Mouse (Mus musculus): ENCODE data around the gene Pmepa1. TPM values are rescaled to one million over a fixed set of nuclear protein-coding genes. Genes with fewer than 3 reads are reported as not detected.

Gene Pmepa1
- polyA plus RNA-seq, 1 experiment: 141 TPM

DNA sequence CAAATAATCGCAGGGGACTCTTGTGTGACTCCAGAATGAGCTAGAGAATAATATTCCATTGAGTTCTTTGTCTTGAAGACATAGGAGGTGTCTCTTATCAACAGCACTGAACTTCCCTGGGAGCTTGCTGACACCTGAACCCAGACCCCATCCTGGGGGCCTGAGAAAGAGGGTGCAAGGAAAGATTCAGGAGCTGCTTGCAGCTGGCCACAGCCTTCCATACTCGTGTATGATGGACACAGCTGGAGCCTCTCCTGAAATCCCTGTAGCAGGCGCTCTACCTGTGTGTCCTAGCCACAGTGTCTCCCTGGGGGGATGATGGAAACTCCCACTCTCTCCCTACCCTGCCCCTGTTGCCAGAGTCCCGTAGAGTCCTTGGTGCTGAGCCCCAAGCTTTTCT, 64.1 kb downstream of the Pmepa1 start:
- Histone ChIP-seq H3K4me1 (ENCODE audit: control insufficient read depth, insufficient read depth, insufficient read length, low read length) (no peaks in the 10 kb centered on the region), H3K27ac (replicated peaks; ENCODE audit: low read depth, low read length) (no peak overlapping the region)

DNA sequence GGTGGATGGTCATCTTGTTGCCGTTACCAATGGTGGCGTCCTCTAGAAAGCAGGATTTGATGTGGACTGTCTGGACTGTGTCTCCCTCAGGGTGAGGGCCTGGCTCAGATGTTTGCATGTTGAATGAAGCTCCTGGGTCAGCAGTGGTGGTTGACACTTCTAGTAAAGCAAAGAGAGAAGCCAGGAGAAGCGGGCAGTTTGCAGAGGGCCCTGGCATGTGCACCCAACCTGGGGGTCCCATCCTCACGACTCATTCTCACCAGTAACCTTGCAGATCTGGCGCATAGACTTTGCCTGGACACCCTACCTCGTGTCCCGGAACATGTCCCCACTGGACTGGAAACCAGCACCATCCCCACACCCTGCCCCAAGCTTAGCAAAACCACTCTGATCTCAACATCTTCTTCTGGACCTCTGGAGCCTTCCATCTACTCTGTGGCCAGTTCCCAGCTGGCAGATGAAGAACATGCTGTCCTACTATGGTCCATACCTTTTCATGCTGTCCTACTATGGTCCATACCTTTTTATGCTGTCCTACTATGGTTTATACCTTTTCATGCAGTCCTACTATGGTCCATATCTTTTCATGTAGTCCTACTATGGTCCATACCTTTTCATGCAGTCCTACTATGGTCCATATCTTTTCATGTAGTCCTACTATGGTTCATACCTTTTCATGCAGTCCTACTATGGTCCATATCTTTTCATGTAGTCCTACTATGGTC, 67.1 kb downstream of the Pmepa1 start:
- Histone ChIP-seq H3K27ac (replicated peaks; ENCODE audit: low read depth, low read length) (no peak overlapping the region), H3K4me3 (ENCODE audit: insufficient read depth, low read depth, low read length) (no peak overlapping the region), H3K4me1 (ENCODE audit: control insufficient read depth, insufficient read depth, insufficient read length, low read length) (no peaks in the 10 kb centered on the region)

More for the DNA sequence above, 64.1 kb downstream of the Pmepa1 start:
- no peak overlapping the region for H3K4me3 ChIP-seq (ENCODE audit: insufficient read depth, low read depth, low read length)

DNA sequence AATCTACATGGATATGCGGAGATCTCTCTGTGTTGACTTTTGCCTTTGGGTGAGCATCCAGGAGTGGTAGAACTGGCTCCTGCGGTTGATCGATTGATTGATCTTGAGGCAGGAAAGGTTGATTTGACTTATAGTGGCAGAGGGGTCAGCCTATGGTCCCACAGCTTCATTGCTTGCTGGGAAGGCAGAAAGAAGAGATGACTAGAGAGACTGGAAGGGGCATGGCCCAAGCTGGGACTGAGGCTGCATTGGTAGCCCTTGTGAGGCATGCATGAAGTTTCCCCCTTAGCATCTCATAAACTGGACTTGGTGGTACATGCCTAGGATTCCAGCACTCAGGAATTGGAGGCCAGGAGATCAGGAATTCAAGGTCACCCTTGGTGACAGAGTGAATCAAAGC, 69.3 kb downstream of the Pmepa1 start:
- no peaks in the 10 kb centered on the region for H3K4me1 ChIP-seq (ENCODE audit: control insufficient read depth, insufficient read depth, insufficient read length, low read length)
- no peak overlapping the region for H3K4me3 ChIP-seq (ENCODE audit: insufficient read depth, low read depth, low read length)
- no peak overlapping the region for H3K27ac ChIP-seq (replicated peaks; ENCODE audit: low read depth, low read length)

GRCm38 (mm10) chr2:173205563-173206099, 70.7 kb downstream of the Pmepa1 start:
- Histone ChIP-seq H3K4me3 (ENCODE audit: insufficient read depth, low read depth, low read length) (no peak overlapping the region), H3K4me1 (ENCODE audit: control insufficient read depth, insufficient read depth, insufficient read length, low read length) (no peaks in the 10 kb centered on the region), H3K27ac (replicated peaks; ENCODE audit: low read depth, low read length) (no peak overlapping the region)

- Histone ChIP-seq H3K4me1 (ENCODE audit: control insufficient read depth, insufficient read depth, insufficient read length, low read length) (no peaks in the 10 kb centered on the region), H3K4me3 (ENCODE audit: insufficient read depth, low read depth, low read length) (no peak overlapping the region), H3K27ac (replicated peaks; ENCODE audit: low read depth, low read length) (no peak overlapping the region)
Measured at GRCm38 (mm10) chr2:173204671-173205070, 71.7 kb downstream of the Pmepa1 start.

DNA sequence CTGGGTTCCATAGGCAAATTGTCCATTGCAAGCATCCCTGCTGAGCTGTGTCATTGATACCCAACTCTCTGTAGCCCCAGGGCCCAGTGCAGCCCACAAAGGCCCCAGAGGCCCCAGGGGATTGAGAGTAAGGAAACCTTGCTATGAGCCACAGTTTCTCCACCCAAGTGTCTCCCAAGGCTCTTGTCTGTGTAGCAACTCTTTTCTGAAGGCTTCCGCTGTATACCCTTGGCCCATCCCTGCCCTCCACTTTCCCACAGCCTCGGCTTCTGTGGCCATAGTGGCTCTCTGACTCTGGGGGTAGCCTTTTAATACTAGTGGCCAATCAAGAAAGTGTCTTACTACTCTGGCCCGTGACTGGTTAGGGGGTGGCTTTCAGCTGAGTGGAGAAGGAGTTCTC, 72.6 kb downstream of the Pmepa1 start:
- no peaks in the 10 kb centered on the region for H3K4me1 ChIP-seq (ENCODE audit: control insufficient read depth, insufficient read depth, insufficient read length, low read length)
- H3K4me3 ChIP-seq (ENCODE audit: insufficient read depth, low read depth, low read length): no peak overlapping the region
- no peak overlapping the region for H3K27ac ChIP-seq (replicated peaks; ENCODE audit: low read depth, low read length)

- no peak overlapping the region for H3K4me3 ChIP-seq (ENCODE audit: insufficient read depth, low read depth, low read length)
- H3K27ac ChIP-seq (replicated peaks; ENCODE audit: low read depth, low read length): no peak overlapping the region
- H3K4me1 ChIP-seq (ENCODE audit: control insufficient read depth, insufficient read depth, insufficient read length, low read length): no peaks in the 10 kb centered on the region
Measured at GRCm38 (mm10) chr2:173202924-173203689, 73.2 kb downstream of the Pmepa1 start.

GRCm38 (mm10) chr2:173194796-173195195, 81.5 kb downstream of the Pmepa1 start:
- no peak overlapping the region for H3K4me3 ChIP-seq (ENCODE audit: insufficient read depth, low read depth, low read length)
- H3K4me1 ChIP-seq (ENCODE audit: control insufficient read depth, insufficient read depth, insufficient read length, low read length): no peaks in the 10 kb centered on the region
- no peak overlapping the region for H3K27ac ChIP-seq (replicated peaks; ENCODE audit: low read depth, low read length)

DNA sequence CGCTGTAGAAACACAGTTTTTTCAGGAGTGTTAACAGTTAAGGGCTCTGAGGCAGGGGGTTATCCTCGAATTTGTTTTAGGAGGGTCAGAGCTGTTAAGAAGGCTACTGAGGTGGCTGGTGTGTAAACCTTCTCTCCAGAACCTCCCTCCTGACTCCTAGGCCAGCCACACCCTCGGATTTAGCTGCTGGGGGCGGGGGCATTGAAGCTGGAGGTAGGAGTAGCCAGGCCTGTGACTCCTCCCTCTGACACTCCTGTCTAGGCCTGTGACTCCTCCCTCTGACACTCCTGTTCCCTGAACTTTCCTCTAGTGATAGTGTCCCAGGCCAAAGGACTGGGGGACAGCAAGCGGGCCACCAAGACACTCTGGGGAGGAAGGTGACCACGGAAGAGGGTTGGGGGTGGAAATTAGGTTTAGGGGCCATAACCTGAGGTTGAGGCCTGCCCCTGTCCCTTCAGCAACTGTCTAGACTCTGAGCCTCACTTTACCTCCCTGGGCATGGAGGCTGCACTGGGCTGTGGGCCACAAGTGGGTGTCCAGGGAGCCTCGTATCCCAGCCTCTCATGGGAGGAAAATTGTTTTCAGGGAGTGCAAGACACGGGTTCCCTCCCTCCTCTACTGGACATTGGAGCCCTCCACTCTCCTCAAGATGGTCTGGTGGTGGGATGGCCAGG, 89.0 kb downstream of the Pmepa1 start:
- H3K4me3 ChIP-seq (ENCODE audit: insufficient read depth, low read depth, low read length): no peak overlapping the region
- H3K4me1 ChIP-seq (ENCODE audit: control insufficient read depth, insufficient read depth, insufficient read length, low read length): no peaks in the 10 kb centered on the region
- H3K27ac ChIP-seq (replicated peaks; ENCODE audit: low read depth, low read length): peak overlapping the region; percentile 73; the same call in 1 of the 2 replicates

- no peak overlapping the region for H3K4me3 ChIP-seq (ENCODE audit: insufficient read depth, low read depth, low read length)
- peak overlapping the region; percentile 27; the same call in 1 of the 2 replicates for H3K27ac ChIP-seq (replicated peaks; ENCODE audit: low read depth, low read length)
- H3K4me1 ChIP-seq (ENCODE audit: control insufficient read depth, insufficient read depth, insufficient read length, low read length): no peaks in the 10 kb centered on the region
Measured at GRCm38 (mm10) chr2:173186047-173186943, 90.0 kb downstream of the Pmepa1 start.

DNA sequence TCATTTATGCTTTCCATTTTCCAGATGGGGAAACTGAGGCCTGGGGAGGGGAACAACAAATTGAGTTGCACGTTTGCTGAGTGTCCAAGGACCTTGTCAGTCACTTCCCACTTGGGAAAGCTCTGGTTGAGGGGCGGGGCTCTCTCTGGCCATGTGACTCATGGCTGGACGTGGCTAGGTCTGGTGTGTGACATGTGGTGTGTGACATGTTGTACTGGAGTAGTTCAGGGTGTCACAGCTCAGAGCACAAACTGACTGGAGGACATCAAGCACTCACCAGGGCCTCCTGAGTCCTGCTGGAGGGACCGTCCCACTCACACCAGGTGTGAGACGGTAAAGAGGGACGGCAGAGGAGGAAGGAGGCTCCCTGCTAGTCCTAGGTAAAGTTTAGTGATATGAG, 91.1 kb downstream of the Pmepa1 start:
- Histone ChIP-seq H3K4me3 (ENCODE audit: insufficient read depth, low read depth, low read length) (no peak overlapping the region), H3K4me1 (ENCODE audit: control insufficient read depth, insufficient read depth, insufficient read length, low read length) (no peaks in the 10 kb centered on the region)

GRCm38 (mm10) chr2:173184475-173185080, 91.8 kb downstream of the Pmepa1 start:
- Histone ChIP-seq H3K4me1 (ENCODE audit: control insufficient read depth, insufficient read depth, insufficient read length, low read length) (no peaks in the 10 kb centered on the region), H3K27ac (replicated peaks; ENCODE audit: low read depth, low read length) (no peak overlapping the region), H3K4me3 (ENCODE audit: insufficient read depth, low read depth, low read length) (no peak overlapping the region)

More for the DNA sequence above, 91.1 kb downstream of the Pmepa1 start:
- no peak overlapping the region for H3K27ac ChIP-seq (replicated peaks; ENCODE audit: low read depth, low read length)

DNA sequence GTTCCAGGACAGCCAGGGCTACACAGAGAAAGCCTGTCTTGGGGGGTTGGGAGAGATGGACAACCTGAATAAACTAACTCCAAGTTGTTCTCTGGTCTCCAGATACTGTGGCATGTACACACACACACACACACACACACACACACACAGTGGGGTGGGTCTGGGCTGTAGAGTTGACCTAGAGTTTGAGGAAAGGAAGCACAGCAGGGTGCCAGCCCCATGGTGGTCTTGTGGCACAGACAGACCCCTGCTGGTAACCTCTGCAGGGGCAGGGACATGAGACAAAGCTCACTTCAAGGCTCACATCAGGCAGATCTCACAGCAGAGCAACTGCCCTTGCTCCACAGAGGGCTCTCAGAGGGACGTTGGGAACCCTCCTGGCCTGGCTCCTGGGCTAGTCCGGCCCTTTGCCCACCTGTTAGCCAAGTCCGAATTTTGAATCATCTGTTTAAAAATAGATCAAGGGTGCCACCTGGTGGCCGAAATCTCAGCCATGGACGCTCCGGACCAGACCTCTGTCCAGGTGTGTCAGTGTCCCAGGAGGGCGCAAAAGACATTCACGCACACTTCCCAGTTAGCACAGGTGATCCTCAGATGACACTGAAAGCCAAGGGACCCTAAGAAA, 92.4 kb downstream of the Pmepa1 start:
- no peaks in the 10 kb centered on the region for H3K4me1 ChIP-seq (ENCODE audit: control insufficient read depth, insufficient read depth, insufficient read length, low read length)
- no peak overlapping the region for H3K4me3 ChIP-seq (ENCODE audit: insufficient read depth, low read depth, low read length)
- H3K27ac ChIP-seq (replicated peaks; ENCODE audit: low read depth, low read length): no peak overlapping the region

DNA sequence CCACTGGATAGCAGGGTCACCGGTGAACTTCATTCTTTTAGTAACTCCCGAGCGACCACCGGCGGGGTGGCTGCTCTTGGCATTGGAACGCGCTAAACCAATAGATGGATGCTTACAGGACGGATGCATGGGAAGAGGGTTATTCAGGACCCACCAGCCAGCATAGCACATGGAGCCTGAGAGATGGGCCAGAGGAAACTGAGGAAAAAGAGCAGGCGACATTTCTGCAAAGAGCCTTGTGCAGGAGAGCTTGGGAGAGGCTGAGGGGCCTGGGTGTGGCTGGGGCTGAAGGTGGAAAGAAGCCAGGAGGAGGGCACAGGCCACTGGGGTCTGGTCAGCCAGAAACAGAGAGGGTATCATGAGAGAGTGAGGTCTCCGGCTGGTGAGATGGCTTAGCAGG, 93.0 kb downstream of the Pmepa1 start:
- Histone ChIP-seq H3K27ac (replicated peaks; ENCODE audit: low read depth, low read length) (no peak overlapping the region), H3K4me3 (ENCODE audit: insufficient read depth, low read depth, low read length) (no peak overlapping the region), H3K4me1 (ENCODE audit: control insufficient read depth, insufficient read depth, insufficient read length, low read length) (no peaks in the 10 kb centered on the region)
